Mouse (Mus musculus): Measurements from ENCODE around the gene Ccdc34. TPM values are rescaled to one million over a fixed set of nuclear protein-coding genes. Genes with fewer than 3 reads are reported as not detected.

Gene Ccdc34
- polyA plus RNA-seq, 1 experiment from 2014 or later: 55.8 TPM

GRCm38 (mm10) chr2:110188696-110189397, 171.2 kb downstream of the Ccdc34 start:
- no peak overlapping the region for H3K9ac ChIP-seq (replicated peaks)
- no peaks in the 10 kb centered on the region for H3K36me3 ChIP-seq
- peaks cover 18% of the 10 kb centered on the region for H3K4me1 ChIP-seq
- H3K27me3 ChIP-seq: 0 out of 2 replicates have a peak, but pooled peaks cover 4% of the 10 kb centered on the region
- H3K9me3 ChIP-seq: no peaks in the 10 kb centered on the region
- no peak overlapping the region for H3K27ac ChIP-seq (replicated peaks)
- no peak for ATAC-seq (ENCODE audit: low FRiP score, low read depth)
- WGBS: 92% methylated on average over 4 of the region's 4 CpGs
- H3K4me3 ChIP-seq: no peak overlapping the region
- H3K4me2 ChIP-seq (replicated peaks): no peak overlapping the region

- H3K4me2 ChIP-seq (replicated peaks): no peak overlapping the region
- no peak overlapping the region for H3K9ac ChIP-seq (replicated peaks)
- H3K27me3 ChIP-seq: 0 out of 2 replicates have a peak, but pooled peaks cover 4% of the 10 kb centered on the region
- no peak overlapping the region for H3K27ac ChIP-seq (replicated peaks)
- H3K4me1 ChIP-seq: peaks cover 18% of the 10 kb centered on the region
- 99% methylated on average over 2 of the region's 2 CpGs for WGBS
- H3K9me3 ChIP-seq: no peaks in the 10 kb centered on the region
- ATAC-seq (ENCODE audit: low FRiP score, low read depth): no peak
- no peaks in the 10 kb centered on the region for H3K36me3 ChIP-seq
- no peak overlapping the region for H3K4me3 ChIP-seq
Observed at GRCm38 (mm10) chr2:110190416-110190815, 172.8 kb downstream of the Ccdc34 start.

- H3K9ac ChIP-seq (replicated peaks): no peak overlapping the region
- H3K4me2 ChIP-seq (replicated peaks): no peak overlapping the region
- no peak overlapping the region for H3K27ac ChIP-seq (replicated peaks)
- WGBS: 61% methylated on average over 4 of the region's 4 CpGs
- ATAC-seq (ENCODE audit: low FRiP score, low read depth): no peak
- H3K4me1 ChIP-seq: peaks cover 18% of the 10 kb centered on the region
- no peaks in the 10 kb centered on the region for H3K36me3 ChIP-seq
- H3K9me3 ChIP-seq: no peaks in the 10 kb centered on the region
- H3K4me3 ChIP-seq: no peak overlapping the region
- H3K27me3 ChIP-seq: 0 out of 2 replicates have a peak, but pooled peaks cover 4% of the 10 kb centered on the region
Observed at GRCm38 (mm10) chr2:110191186-110191690, 173.6 kb downstream of the Ccdc34 start.

- H3K9me3 ChIP-seq: no peaks in the 10 kb centered on the region
- 21% methylated on average over 15 of the region's 15 CpGs for WGBS
- H3K4me2 ChIP-seq (replicated peaks): peak overlapping the region; percentile 38
- no peaks in the 10 kb centered on the region for H3K27me3 ChIP-seq
- H3K9ac ChIP-seq (replicated peaks): no peak overlapping the region
- H3K27ac ChIP-seq (replicated peaks): peak overlapping the region; percentile 63
- no peak overlapping the region for H3K4me3 ChIP-seq
- no peaks in the 10 kb centered on the region for H3K36me3 ChIP-seq
- peaks cover 18% of the 10 kb centered on the region for H3K4me1 ChIP-seq
- ATAC-seq (ENCODE audit: low FRiP score, low read depth): peak; percentile 70
Observed at GRCm38 (mm10) chr2:110191965-110192701, 174.5 kb downstream of the Ccdc34 start.

- Histone ChIP-seq H3K27me3 (no peaks in the 10 kb centered on the region), H3K9me3 (no peaks in the 10 kb centered on the region), H3K4me2 (replicated peaks) (peak overlapping the region; percentile 38)
Observed at GRCm38 (mm10) chr2:110192702-110193312, 175.2 kb downstream of the Ccdc34 start.

GRCm38 (mm10) chr2:110196551-110196950, 178.9 kb downstream of the Ccdc34 start:
- WGBS: 82% methylated on average over 2 of the region's 2 CpGs

More at GRCm38 (mm10) chr2:110192702-110193312, 175.2 kb downstream of the Ccdc34 start:
- H3K4me1 ChIP-seq: peaks cover 18% of the 10 kb centered on the region
- 30% methylated on average over 3 of the region's 3 CpGs for WGBS
- peak overlapping the region; percentile 63; the same call in 1 of the 2 replicates for H3K27ac ChIP-seq (replicated peaks)
- H3K36me3 ChIP-seq: no peaks in the 10 kb centered on the region
- peak; percentile 66 for ATAC-seq (ENCODE audit: low FRiP score, low read depth)
- no peak overlapping the region for H3K9ac ChIP-seq (replicated peaks)
- no peak overlapping the region for H3K4me3 ChIP-seq

GRCm38 (mm10) chr2:110199648-110200047, 182.0 kb downstream of the Ccdc34 start:
- Histone ChIP-seq H3K4me1 (no peaks in the 10 kb centered on the region), H3K27ac (replicated peaks) (no peak overlapping the region), H3K27me3 (no peaks in the 10 kb centered on the region), H3K4me2 (replicated peaks) (no peak overlapping the region), H3K4me3 (no peak overlapping the region), H3K9ac (replicated peaks) (no peak overlapping the region), H3K36me3 (no peaks in the 10 kb centered on the region), H3K9me3 (no peaks in the 10 kb centered on the region)
- ATAC-seq (ENCODE audit: low FRiP score, low read depth): no peak
- 67% methylated on average over 1 of the region's 1 CpGs for whole genome bisulfite sequencing

More at GRCm38 (mm10) chr2:110196551-110196950, 178.9 kb downstream of the Ccdc34 start:
- H3K27me3 ChIP-seq: no peaks in the 10 kb centered on the region
- peaks cover 15% of the 10 kb centered on the region for H3K4me1 ChIP-seq
- H3K27ac ChIP-seq (replicated peaks): no peak overlapping the region
- no peaks in the 10 kb centered on the region for H3K9me3 ChIP-seq
- H3K4me3 ChIP-seq: no peak overlapping the region
- ATAC-seq (ENCODE audit: low FRiP score, low read depth): no peak
- H3K4me2 ChIP-seq (replicated peaks): no peak overlapping the region
- H3K36me3 ChIP-seq: no peaks in the 10 kb centered on the region
- H3K9ac ChIP-seq (replicated peaks): no peak overlapping the region

GRCm38 (mm10) chr2:110201770-110202169, 184.2 kb downstream of the Ccdc34 start:
- Histone ChIP-seq H3K36me3 (no peaks in the 10 kb centered on the region), H3K9ac (replicated peaks) (no peak overlapping the region), H3K4me1 (no peaks in the 10 kb centered on the region), H3K9me3 (no peaks in the 10 kb centered on the region), H3K27me3 (no peaks in the 10 kb centered on the region), H3K4me3 (no peak overlapping the region), H3K27ac (replicated peaks) (no peak overlapping the region), H3K4me2 (replicated peaks) (no peak overlapping the region)
- ATAC-seq (ENCODE audit: low FRiP score, low read depth): no peak
- WGBS: 90% methylated on average over 4 of the region's 4 CpGs

GRCm38 (mm10) chr2:110202716-110203497, 185.3 kb downstream of the Ccdc34 start:
- Histone ChIP-seq H3K27ac (replicated peaks) (no peak overlapping the region), H3K27me3 (no peaks in the 10 kb centered on the region), H3K36me3 (no peaks in the 10 kb centered on the region), H3K4me2 (replicated peaks) (no peak overlapping the region), H3K4me1 (no peaks in the 10 kb centered on the region), H3K9me3 (no peaks in the 10 kb centered on the region), H3K4me3 (no peak overlapping the region), H3K9ac (replicated peaks) (no peak overlapping the region)
- ATAC-seq (ENCODE audit: low FRiP score, low read depth): no peak
- 43% methylated on average over 13 of the region's 13 CpGs for WGBS

GRCm38 (mm10) chr2:110204169-110204568, 186.6 kb downstream of the Ccdc34 start:
- Histone ChIP-seq H3K36me3 (no peaks in the 10 kb centered on the region), H3K4me1 (no peaks in the 10 kb centered on the region), H3K4me3 (no peak overlapping the region), H3K9me3 (no peaks in the 10 kb centered on the region), H3K27me3 (no peaks in the 10 kb centered on the region), H3K4me2 (replicated peaks) (no peak overlapping the region), H3K9ac (replicated peaks) (no peak overlapping the region), H3K27ac (replicated peaks) (no peak overlapping the region)
- WGBS: 76% methylated on average over 4 of the region's 4 CpGs
- ATAC-seq (ENCODE audit: low FRiP score, low read depth): no peak

- Histone ChIP-seq H3K4me2 (replicated peaks) (peak overlapping the region; percentile 25; the same call in 1 of the 2 replicates), H3K4me1 (no peaks in the 10 kb centered on the region)
- WGBS: 10% methylated on average over 14 of the region's 14 CpGs
Observed at GRCm38 (mm10) chr2:110204705-110205318, 187.2 kb downstream of the Ccdc34 start.

More at GRCm38 (mm10) chr2:110204705-110205318, 187.2 kb downstream of the Ccdc34 start:
- peak; percentile 68 for ATAC-seq (ENCODE audit: low FRiP score, low read depth)
- H3K4me3 ChIP-seq: no peak overlapping the region
- no peaks in the 10 kb centered on the region for H3K27me3 ChIP-seq
- no peak overlapping the region for H3K27ac ChIP-seq (replicated peaks)
- no peaks in the 10 kb centered on the region for H3K9me3 ChIP-seq
- no peaks in the 10 kb centered on the region for H3K36me3 ChIP-seq
- no peak overlapping the region for H3K9ac ChIP-seq (replicated peaks)

Data from midbrain, embryonic 12.5 days (tissue).